Mouse (Mus musculus) G1E-ER4 (cell line): ENCODE measurements around the gene Mtf1. TPM values are rescaled to one million over a fixed set of nuclear protein-coding genes. Genes with fewer than 3 reads are reported as not detected.

ENCODE experiments used
- GATA1 ChIP-seq: IDR thresholded peaks from one replicate; pipeline ENCODE4 v1.8.0; 2012; ENCODE audit warnings: low read length, inconsistent platforms
- polyA plus RNA-seq: library from polyadenylated mRNA; stranded (reverse); fragments of >175 nt; gene quantifications from 2 replicates; pipeline ENCODE4 v1.2.3, GENCODE M21; 2012

The Mtf1 gene
- 6.9 and 7.6 TPM in 2 replicates for polyA plus RNA-seq

GRCm38 (mm10) chr4:124801552-124802308 lies at the start of gene Mtf1:
Gene Mtf1 (plus strand): TSS chr4:124802104.
- TF ChIP-seq GATA1, result no peak

GRCm38 (mm10) chr4:124752281-124753199 lies 49.4 kb upstream of the Mtf1 start:
- peak; percentile 99 for TF ChIP-seq GATA1

- no peak for TF ChIP-seq GATA1
Observed at GRCm38 (mm10) chr4:124755526-124755925, 46.4 kb upstream of the Mtf1 start.

- no peak for TF ChIP-seq GATA1
Observed at GRCm38 (mm10) chr4:124759305-124759811, 42.5 kb upstream of the Mtf1 start.

- TF ChIP-seq GATA1, result no peak
Observed at GRCm38 (mm10) chr4:124761201-124761600, 40.7 kb upstream of the Mtf1 start.

GRCm38 (mm10) chr4:124762858-124763452 lies 38.9 kb upstream of the Mtf1 start:
- no peak for TF ChIP-seq GATA1

- TF ChIP-seq GATA1, result no peak
Observed at GRCm38 (mm10) chr4:124765802-124766565, 35.9 kb upstream of the Mtf1 start.

GRCm38 (mm10) chr4:124766566-124766940 lies 35.4 kb upstream of the Mtf1 start:
- no peak for TF ChIP-seq GATA1

GRCm38 (mm10) chr4:124768963-124769591 lies 32.8 kb upstream of the Mtf1 start:
- peak; percentile 3 for TF ChIP-seq GATA1

GRCm38 (mm10) chr4:124770624-124771023 lies 31.3 kb upstream of the Mtf1 start:
- TF ChIP-seq GATA1, result no peak

GRCm38 (mm10) chr4:124772125-124772524 lies 29.8 kb upstream of the Mtf1 start:
- TF ChIP-seq GATA1, result no peak

GRCm38 (mm10) chr4:124773449-124773848 lies 28.5 kb upstream of the Mtf1 start:
- TF ChIP-seq GATA1, result peak; percentile 56

GRCm38 (mm10) chr4:124773995-124774394 lies 27.9 kb upstream of the Mtf1 start:
- no peak for TF ChIP-seq GATA1

GRCm38 (mm10) chr4:124774429-124774828 lies 27.5 kb upstream of the Mtf1 start:
- TF ChIP-seq GATA1, result peak; percentile 91

GRCm38 (mm10) chr4:124781361-124781760 lies 20.5 kb upstream of the Mtf1 start:
- TF ChIP-seq GATA1, result no peak
